Mouse (Mus musculus) midbrain, embryonic 16.5 days (tissue): ENCODE results near the gene Iqck. TPM values are rescaled to one million over a fixed set of nuclear protein-coding genes. Genes with fewer than 3 reads are reported as not detected.

Experiments
- ATAC-seq: fragments of 200-750 bp; cut with Nextera tagmentation; 2 replicates; pipeline ENCODE4 v1.8.0; 2017; ENCODE audit warnings: moderate TSS enrichment
- H3K27ac ChIP-seq: fragments of 300-500 bp; sonication (generic); 2 replicates; pipeline ENCODE4 v1.5.1; 2014; ENCODE audit warnings: mild to moderate bottlenecking, low read length, mixed read lengths
- H3K27me3 ChIP-seq: fragments of 300-500 bp; sonication (generic); 2 replicates; pipeline ENCODE4 v1.6.1; 2014; ENCODE audit warnings: low read depth, low read length, mixed read lengths; ENCODE audit not compliant: control insufficient read depth, insufficient read depth
- H3K36me3 ChIP-seq: fragments of 300-500 bp; sonication (generic); 2 replicates; pipeline ENCODE4 v1.6.1; 2014; ENCODE audit warnings: mild to moderate bottlenecking, low read length, moderate library complexity, mixed read lengths; ENCODE audit not compliant: control insufficient read depth, insufficient read depth
- H3K4me1 ChIP-seq: fragments of 300-500 bp; sonication (generic); 2 replicates; pipeline ENCODE4 v1.6.1; 2014; ENCODE audit warnings: mild to moderate bottlenecking, low read length, mixed read lengths; ENCODE audit not compliant: control insufficient read depth, insufficient read depth
- H3K4me2 ChIP-seq: fragments of 300-500 bp; sonication (generic); 2 replicates; pipeline ENCODE4 v1.6.1; 2014; ENCODE audit warnings: mild to moderate bottlenecking, low read length, mixed read lengths
- H3K4me3 ChIP-seq: fragments of 300-500 bp; sonication (generic); 2 replicates; pipeline ENCODE4 v1.5.1; 2014; ENCODE audit warnings: low read depth, mild to moderate bottlenecking, low read length, moderate library complexity, mixed read lengths
- H3K9ac ChIP-seq: fragments of 300-500 bp; sonication (generic); 2 replicates; pipeline ENCODE4 v1.6.1; 2014; ENCODE audit warnings: low read depth, low read length, mixed read lengths
- H3K9me3 ChIP-seq: fragments of 300-500 bp; sonication (generic); replicated peaks from 2 replicates; pipeline ENCODE4 v1.6.1; 2014; ENCODE audit warnings: mild to moderate bottlenecking, low read length, mixed read lengths; ENCODE audit not compliant: control insufficient read depth, poor library complexity, severe bottlenecking
- WGBS: fragments of 180-500 bp; shearing (Covaris S2); extraction: QIAGEN DNeasy Blood & Tissue Kit; methylation state at CpG from one replicate; pipeline ENCODE4 v1.1.7; 2014; 5-methylcytosine and 5-hydroxymethylcytosine counted together
- polyA plus RNA-seq: library from polyadenylated mRNA; unstranded; fragments of >200 nt; fragmentation: Nextera tagmentation; extraction: Ambion mirVana; gene quantifications from 2 replicates; pipeline ENCODE4 v1.2.1, GENCODE M21; 2015

Iqck gene
- polyA plus RNA-seq, 1 experiment from 2014 or later: 4.8 TPM

GRCm38 (mm10) chr7:118981346-118981745, 125.8 kb downstream of the Iqck start:
- Histone ChIP-seq H3K4me3 (no peak overlapping the region), H3K4me2 (no peak overlapping the region), H3K9me3 (no peaks in the 10 kb centered on the region), H3K4me1 (no peaks in the 10 kb centered on the region), H3K9ac (no peak overlapping the region), H3K27ac (no peak overlapping the region), H3K27me3 (no peaks in the 10 kb centered on the region), H3K36me3 (no peaks in the 10 kb centered on the region)
- ATAC-seq: no peak
- 79% methylated on average over 4 of the region's 4 CpGs for WGBS

GRCm38 (mm10) chr7:118981831-118982230, 126.3 kb downstream of the Iqck start:
- no peaks in the 10 kb centered on the region for H3K4me1 ChIP-seq
- WGBS: 91% methylated on average over 5 of the region's 5 CpGs
- no peak for ATAC-seq

GRCm38 (mm10) chr7:118982586-118982985, 127.0 kb downstream of the Iqck start:
- Histone ChIP-seq H3K4me1 (no peaks in the 10 kb centered on the region), H3K9ac (no peak overlapping the region), H3K9me3 (no peaks in the 10 kb centered on the region), H3K4me2 (no peak overlapping the region), H3K27me3 (no peaks in the 10 kb centered on the region), H3K36me3 (no peaks in the 10 kb centered on the region), H3K4me3 (no peak overlapping the region), H3K27ac (no peak overlapping the region)
- ATAC-seq: no peak
- 90% methylated on average over 4 of the region's 4 CpGs for WGBS

More at GRCm38 (mm10) chr7:118981831-118982230, 126.3 kb downstream of the Iqck start:
- Histone ChIP-seq H3K27ac (no peak overlapping the region), H3K27me3 (no peaks in the 10 kb centered on the region), H3K9me3 (no peaks in the 10 kb centered on the region), H3K36me3 (no peaks in the 10 kb centered on the region), H3K9ac (no peak overlapping the region), H3K4me3 (no peak overlapping the region), H3K4me2 (no peak overlapping the region)

GRCm38 (mm10) chr7:118983961-118984360, 128.4 kb downstream of the Iqck start:
- 72% methylated on average over 19 of the region's 19 CpGs for WGBS
- no peak overlapping the region for H3K9ac ChIP-seq
- H3K36me3 ChIP-seq: no peaks in the 10 kb centered on the region
- ATAC-seq: no peak
- no peak overlapping the region for H3K27ac ChIP-seq
- no peaks in the 10 kb centered on the region for H3K9me3 ChIP-seq
- H3K4me2 ChIP-seq: no peak overlapping the region
- H3K4me3 ChIP-seq: no peak overlapping the region
- H3K27me3 ChIP-seq: no peaks in the 10 kb centered on the region
- H3K4me1 ChIP-seq: no peaks in the 10 kb centered on the region

GRCm38 (mm10) chr7:118985786-118986185, 130.2 kb downstream of the Iqck start:
- 78% methylated on average over 4 of the region's 4 CpGs for WGBS
- H3K27ac ChIP-seq: no peak overlapping the region
- peaks cover 7% of the 10 kb centered on the region; the same call in 1 of the 2 replicates for H3K4me1 ChIP-seq

GRCm38 (mm10) chr7:118986369-118986768, 130.8 kb downstream of the Iqck start:
- H3K9me3 ChIP-seq: no peaks in the 10 kb centered on the region
- H3K4me1 ChIP-seq: peaks cover 9% of the 10 kb centered on the region
- H3K4me3 ChIP-seq: no peak overlapping the region
- WGBS: 66% methylated on average over 4 of the region's 4 CpGs
- H3K4me2 ChIP-seq: no peak overlapping the region
- no peak for ATAC-seq
- H3K36me3 ChIP-seq: no peaks in the 10 kb centered on the region
- no peak overlapping the region for H3K9ac ChIP-seq
- no peaks in the 10 kb centered on the region for H3K27me3 ChIP-seq
- no peak overlapping the region for H3K27ac ChIP-seq

More at GRCm38 (mm10) chr7:118985786-118986185, 130.2 kb downstream of the Iqck start:
- H3K4me2 ChIP-seq: no peak overlapping the region
- no peaks in the 10 kb centered on the region for H3K36me3 ChIP-seq
- H3K9me3 ChIP-seq: no peaks in the 10 kb centered on the region
- H3K9ac ChIP-seq: no peak overlapping the region
- ATAC-seq: no peak
- no peaks in the 10 kb centered on the region for H3K27me3 ChIP-seq
- H3K4me3 ChIP-seq: no peak overlapping the region

GRCm38 (mm10) chr7:118989275-118989856, 133.8 kb downstream of the Iqck start:
- no peaks in the 10 kb centered on the region for H3K36me3 ChIP-seq

GRCm38 (mm10) chr7:118990282-118990681, 134.7 kb downstream of the Iqck start:
- no peaks in the 10 kb centered on the region for H3K27me3 ChIP-seq
- H3K4me2 ChIP-seq: no peak overlapping the region
- H3K27ac ChIP-seq: no peak overlapping the region
- 66% methylated on average over 6 of the region's 6 CpGs for WGBS
- no peak for ATAC-seq
- no peak overlapping the region for H3K9ac ChIP-seq
- H3K36me3 ChIP-seq: no peaks in the 10 kb centered on the region
- H3K4me3 ChIP-seq: no peak overlapping the region
- peaks cover 40% of the 10 kb centered on the region for H3K4me1 ChIP-seq
- H3K9me3 ChIP-seq: no peaks in the 10 kb centered on the region

More at GRCm38 (mm10) chr7:118989275-118989856, 133.8 kb downstream of the Iqck start:
- no peak for ATAC-seq
- H3K27me3 ChIP-seq: no peaks in the 10 kb centered on the region
- H3K9me3 ChIP-seq: no peaks in the 10 kb centered on the region
- H3K9ac ChIP-seq: no peak overlapping the region
- H3K27ac ChIP-seq: no peak overlapping the region
- 84% methylated on average over 5 of the region's 5 CpGs for WGBS
- no peak overlapping the region for H3K4me2 ChIP-seq
- H3K4me3 ChIP-seq: no peak overlapping the region
- peaks cover 35% of the 10 kb centered on the region for H3K4me1 ChIP-seq

GRCm38 (mm10) chr7:118991341-118991884, 135.9 kb downstream of the Iqck start:
- no peak for ATAC-seq
- Histone ChIP-seq H3K27me3 (no peaks in the 10 kb centered on the region), H3K9me3 (no peaks in the 10 kb centered on the region), H3K36me3 (no peaks in the 10 kb centered on the region), H3K9ac (no peak overlapping the region), H3K4me3 (no peak overlapping the region), H3K4me1 (peaks cover 48% of the 10 kb centered on the region), H3K4me2 (no peak overlapping the region; the same call in 1 of the 2 replicates), H3K27ac (no peak overlapping the region)
- WGBS: 26% methylated on average over 4 of the region's 4 CpGs
